Mouse (Mus musculus): ENCODE data around the gene Gm37240. TPM values are rescaled to one million over a fixed set of nuclear protein-coding genes. Genes with fewer than 3 reads are reported as not detected.

The Gm37240 gene
- polyA plus RNA-seq, 1 experiment, result 1.9 TPM

DNA sequence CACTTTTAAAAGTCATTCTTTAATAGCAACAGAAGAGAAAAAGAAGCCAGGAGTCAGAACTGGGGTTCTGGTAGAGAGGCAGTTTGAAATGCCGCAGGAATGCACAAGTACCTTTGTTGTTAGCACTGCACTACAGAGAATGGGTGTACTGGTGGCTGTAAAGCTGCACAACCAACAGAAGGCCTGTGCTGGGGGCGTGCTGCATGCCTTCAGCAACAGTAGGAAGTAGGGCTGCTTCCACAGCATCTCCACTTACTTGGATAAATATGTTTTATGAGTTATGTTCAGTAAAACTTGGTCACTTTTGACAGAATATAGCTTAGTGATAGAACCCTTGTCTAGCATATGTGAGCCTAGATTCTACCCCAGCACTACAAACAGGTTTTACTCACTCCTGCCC lies 279.6 kb downstream of the Gm37240 start:
- TF ChIP-seq POLR2A (IDR thresholded peaks at IDR 0.05; ENCODE audit: low read depth, low read length) (no peak), CTCF (IDR thresholded peaks at IDR 0.05; ENCODE audit: borderline replicate concordance, insufficient read depth, low read length) (no peak)

DNA sequence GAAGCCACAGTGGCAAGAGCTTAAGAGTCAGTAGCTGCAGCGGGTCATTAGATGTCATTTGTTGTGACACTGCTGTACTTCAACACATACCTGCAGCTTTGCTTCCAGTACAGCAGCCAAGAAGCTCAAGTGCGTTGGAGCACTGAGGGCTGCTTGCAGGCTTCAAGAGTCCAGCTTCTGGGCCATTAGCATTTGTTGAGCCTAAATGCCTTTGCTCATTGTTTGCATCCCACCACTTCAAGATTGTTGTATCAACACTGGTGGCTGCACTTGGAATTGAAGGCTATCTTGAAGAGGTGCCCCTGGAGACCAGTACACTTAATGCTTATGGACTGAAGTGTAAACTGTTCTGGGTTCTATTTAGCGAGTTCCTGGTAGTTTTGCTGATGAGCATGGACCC lies 280.4 kb downstream of the Gm37240 start:
- Histone ChIP-seq H3K27ac (ENCODE audit: insufficient read depth, low read length) (no peak overlapping the region), H3K4me1 (ENCODE audit: control insufficient read depth, insufficient read depth, low read length) (no peaks in the 10 kb centered on the region), H3K4me3 (ENCODE audit: insufficient read depth, low read length) (no peak overlapping the region)
- no peak for TF ChIP-seq CTCF (IDR thresholded peaks at IDR 0.05; ENCODE audit: borderline replicate concordance, insufficient read depth, low read length)
- TF ChIP-seq POLR2A (IDR thresholded peaks at IDR 0.05; ENCODE audit: low read depth, low read length), result no peak

More for the DNA sequence above, 279.6 kb downstream of the Gm37240 start:
- Histone ChIP-seq H3K27ac (ENCODE audit: insufficient read depth, low read length) (no peak overlapping the region), H3K4me3 (ENCODE audit: insufficient read depth, low read length) (no peak overlapping the region), H3K4me1 (ENCODE audit: control insufficient read depth, insufficient read depth, low read length) (no peaks in the 10 kb centered on the region)

DNA sequence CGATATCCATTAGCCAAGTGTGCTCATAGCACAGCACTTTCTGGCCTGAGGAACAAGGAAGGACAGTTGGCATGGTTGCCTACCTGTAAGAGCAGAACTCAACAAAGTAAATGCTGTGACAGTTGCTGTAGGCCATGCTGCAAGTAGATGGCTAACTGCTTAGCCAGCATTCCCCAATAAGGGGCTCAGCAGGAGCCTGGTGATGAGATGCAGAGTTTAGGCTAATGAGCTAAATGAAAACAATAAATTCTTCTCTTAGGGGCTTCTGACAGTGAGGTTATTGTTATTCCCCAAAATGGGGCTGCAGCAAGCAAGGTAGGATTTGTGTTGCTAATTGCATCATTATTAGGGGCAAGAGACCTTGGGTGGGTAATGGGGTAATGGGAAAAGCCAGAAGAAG lies 283.5 kb downstream of the Gm37240 start:
- no peak overlapping the region for H3K27ac ChIP-seq (ENCODE audit: insufficient read depth, low read length)
- no peak for TF ChIP-seq POLR2A (IDR thresholded peaks at IDR 0.05; ENCODE audit: low read depth, low read length)
- no peak for TF ChIP-seq CTCF (IDR thresholded peaks at IDR 0.05; ENCODE audit: borderline replicate concordance, insufficient read depth, low read length)
- H3K4me3 ChIP-seq (ENCODE audit: insufficient read depth, low read length), result no peak overlapping the region
- H3K4me1 ChIP-seq (ENCODE audit: control insufficient read depth, insufficient read depth, low read length), result no peaks in the 10 kb centered on the region

DNA sequence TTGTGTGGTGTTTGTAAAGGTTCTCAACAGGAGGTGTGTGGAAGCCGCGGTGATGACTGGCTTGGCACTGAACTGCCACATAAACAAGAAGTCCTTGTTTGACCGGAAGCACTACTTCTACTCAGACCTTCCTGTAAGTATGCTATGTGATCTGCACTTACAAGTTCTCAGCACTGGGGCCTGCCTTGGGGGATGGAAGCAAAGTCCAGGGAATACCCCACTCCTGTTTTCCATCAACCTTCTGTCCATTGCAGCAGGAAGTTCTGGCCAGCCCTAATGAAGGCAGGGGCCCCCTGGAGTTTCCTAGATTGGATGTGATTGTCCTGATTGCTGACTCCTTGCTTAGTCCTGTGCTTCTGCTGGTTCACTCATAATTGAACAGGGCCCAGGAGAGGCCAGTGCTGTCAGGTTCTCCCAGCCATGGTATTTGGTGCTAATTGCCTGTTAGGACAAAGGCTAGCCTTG lies 285.4 kb downstream of the Gm37240 start:
- no peak for TF ChIP-seq CTCF (IDR thresholded peaks at IDR 0.05; ENCODE audit: borderline replicate concordance, insufficient read depth, low read length)
- no peak for TF ChIP-seq POLR2A (IDR thresholded peaks at IDR 0.05; ENCODE audit: low read depth, low read length)
- Histone ChIP-seq H3K27ac (ENCODE audit: insufficient read depth, low read length) (no peak overlapping the region), H3K4me1 (ENCODE audit: control insufficient read depth, insufficient read depth, low read length) (no peaks in the 10 kb centered on the region), H3K4me3 (ENCODE audit: insufficient read depth, low read length) (no peak overlapping the region)

DNA sequence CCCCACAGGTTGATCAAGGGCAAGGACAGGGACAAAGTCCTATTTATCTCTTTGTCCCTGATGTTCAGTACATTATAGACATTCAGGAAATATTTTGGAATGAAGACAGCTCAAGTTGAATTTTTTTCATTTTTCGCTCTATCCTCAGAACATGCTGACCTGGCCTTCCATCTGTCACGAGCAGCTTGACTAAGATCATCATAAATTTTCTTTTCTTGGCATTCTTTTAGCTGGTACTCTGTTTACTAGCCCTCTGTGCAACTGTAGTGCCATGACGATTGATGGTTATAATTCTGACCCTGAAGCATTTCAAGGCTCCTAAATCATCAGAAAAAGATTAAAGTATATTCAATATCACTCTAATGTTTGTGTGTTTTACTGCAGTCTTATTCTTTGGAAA lies 287.8 kb downstream of the Gm37240 start:
- no peak for TF ChIP-seq POLR2A (IDR thresholded peaks at IDR 0.05; ENCODE audit: low read depth, low read length)
- H3K27ac ChIP-seq (ENCODE audit: insufficient read depth, low read length), result no peak overlapping the region
- H3K4me1 ChIP-seq (ENCODE audit: control insufficient read depth, insufficient read depth, low read length), result no peaks in the 10 kb centered on the region
- H3K4me3 ChIP-seq (ENCODE audit: insufficient read depth, low read length), result no peak overlapping the region

DNA sequence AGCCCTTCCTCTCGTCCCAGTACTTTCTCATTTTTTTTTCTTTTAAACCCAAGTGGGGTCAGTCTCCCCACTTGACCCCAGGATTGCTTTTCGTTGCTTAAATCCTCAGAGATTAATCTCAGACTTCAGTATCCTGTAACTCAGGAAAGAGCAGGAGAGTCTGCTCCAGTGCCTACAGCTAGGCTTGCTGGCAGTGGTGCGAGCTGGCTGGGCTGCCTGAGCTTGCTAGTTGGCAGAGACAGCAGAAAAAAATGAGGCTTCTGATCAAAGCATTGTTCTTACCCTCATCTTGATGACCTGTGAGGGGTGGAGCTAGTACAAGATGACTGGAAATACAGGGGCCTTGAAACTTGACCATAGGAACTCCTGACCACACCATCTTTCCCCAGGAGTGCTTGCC lies 292.9 kb downstream of the Gm37240 start:
- TF ChIP-seq CTCF (IDR thresholded peaks at IDR 0.05; ENCODE audit: borderline replicate concordance, insufficient read depth, low read length) (no peak), POLR2A (IDR thresholded peaks at IDR 0.05; ENCODE audit: low read depth, low read length) (no peak)
- Histone ChIP-seq H3K4me1 (ENCODE audit: control insufficient read depth, insufficient read depth, low read length) (no peaks in the 10 kb centered on the region), H3K27ac (ENCODE audit: insufficient read depth, low read length) (no peak overlapping the region), H3K4me3 (ENCODE audit: insufficient read depth, low read length) (no peak overlapping the region)

DNA sequence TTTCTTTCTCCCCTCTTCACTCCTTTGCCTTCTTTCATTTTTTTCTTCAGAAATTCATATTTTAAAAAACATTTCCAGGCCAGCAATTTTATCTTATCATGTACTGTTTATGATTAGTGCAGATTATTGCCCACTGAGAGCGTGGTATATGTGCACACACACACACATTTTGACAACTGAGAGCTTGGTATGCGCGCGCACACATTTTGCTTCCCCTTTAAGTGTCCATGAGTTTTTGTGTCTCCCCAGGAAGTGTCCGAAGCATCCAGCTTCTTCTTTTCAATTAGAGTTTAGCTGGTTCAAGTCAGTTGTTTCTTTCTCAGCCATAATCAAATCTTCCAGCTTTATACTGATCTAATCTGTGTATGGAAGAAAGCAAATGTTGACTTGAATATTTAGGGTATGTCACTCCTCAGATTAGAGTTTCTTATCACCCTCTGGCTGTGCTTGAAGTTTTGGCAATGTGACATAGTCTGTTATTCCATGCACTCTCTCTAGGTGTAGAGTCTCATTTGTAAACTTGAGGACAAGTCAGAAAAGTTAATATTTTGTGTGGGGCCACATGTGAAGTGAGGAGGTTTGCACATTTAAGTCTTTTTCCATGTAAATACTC lies 294.6 kb downstream of the Gm37240 start:
- TF ChIP-seq POLR2A (IDR thresholded peaks at IDR 0.05; ENCODE audit: low read depth, low read length) (no peak), CTCF (IDR thresholded peaks at IDR 0.05; ENCODE audit: borderline replicate concordance, insufficient read depth, low read length) (no peak)
- Histone ChIP-seq H3K4me1 (ENCODE audit: control insufficient read depth, insufficient read depth, low read length) (peaks cover 2% of the 10 kb centered on the region; the same call in 1 of the 2 replicates), H3K4me3 (ENCODE audit: insufficient read depth, low read length) (no peak overlapping the region)

DNA sequence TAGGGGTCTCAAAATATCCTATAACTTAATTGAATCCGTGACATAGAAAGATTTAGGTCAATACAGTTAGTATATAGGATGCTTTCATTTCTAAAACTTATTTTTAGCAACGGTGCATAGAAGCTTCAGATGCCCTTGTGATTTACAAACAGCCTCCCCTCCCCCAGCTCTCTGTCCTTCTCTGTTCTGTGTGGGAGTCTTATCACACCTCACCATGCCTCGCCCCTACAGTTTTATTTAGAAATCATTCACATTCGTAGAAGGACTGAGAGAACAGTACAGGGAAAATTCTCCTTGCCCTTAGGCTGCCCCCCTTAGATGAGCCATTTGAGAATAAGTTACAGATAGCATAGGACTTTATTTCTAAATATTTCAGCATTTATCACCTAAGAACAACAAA lies 295.3 kb downstream of the Gm37240 start:
- peaks cover 2% of the 10 kb centered on the region; the same call in 1 of the 2 replicates for H3K4me1 ChIP-seq (ENCODE audit: control insufficient read depth, insufficient read depth, low read length)
- no peak overlapping the region for H3K4me3 ChIP-seq (ENCODE audit: insufficient read depth, low read length)
- TF ChIP-seq POLR2A (IDR thresholded peaks at IDR 0.05; ENCODE audit: low read depth, low read length) (no peak), CTCF (IDR thresholded peaks at IDR 0.05; ENCODE audit: borderline replicate concordance, insufficient read depth, low read length) (no peak)
- no peak overlapping the region for H3K27ac ChIP-seq (ENCODE audit: insufficient read depth, low read length)

More for the DNA sequence above, 294.6 kb downstream of the Gm37240 start:
- H3K27ac ChIP-seq (ENCODE audit: insufficient read depth, low read length), result no peak overlapping the region

DNA sequence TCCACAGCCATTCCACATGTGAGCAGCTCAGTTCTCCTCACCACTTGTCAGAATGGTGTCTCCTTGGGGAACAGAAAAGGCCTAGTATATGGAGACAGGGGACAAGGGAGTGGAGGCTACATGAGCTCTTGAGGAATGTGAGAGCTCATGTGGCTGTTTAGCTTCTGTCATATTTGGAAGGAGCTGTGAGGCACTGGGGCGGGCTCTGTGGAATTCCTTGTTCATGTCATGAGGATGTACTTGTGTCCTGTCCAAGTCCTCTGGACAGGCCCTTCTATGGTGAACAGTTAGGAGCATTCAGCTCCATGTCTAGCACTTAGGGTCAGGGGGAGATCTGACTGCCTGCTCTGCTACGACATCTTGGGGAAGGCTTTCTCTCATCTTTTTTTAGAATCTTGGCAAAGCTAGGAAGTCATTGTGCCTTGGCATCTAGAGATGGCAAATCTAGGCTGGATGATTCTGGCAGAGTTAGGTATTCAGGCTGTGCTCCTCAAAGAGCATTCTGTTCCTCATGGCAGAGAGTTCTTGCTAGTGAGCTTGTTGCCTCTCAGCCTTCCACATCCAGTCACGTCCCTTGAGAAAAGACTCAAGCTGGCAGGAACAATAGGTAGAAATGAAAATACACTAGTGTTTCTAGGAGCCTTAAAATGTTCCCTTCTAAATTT lies 297.1 kb downstream of the Gm37240 start:
- H3K4me3 ChIP-seq (ENCODE audit: insufficient read depth, low read length), result no peak overlapping the region
- H3K4me1 ChIP-seq (ENCODE audit: control insufficient read depth, insufficient read depth, low read length), result peaks cover 2% of the 10 kb centered on the region; the same call in 1 of the 2 replicates
- TF ChIP-seq POLR2A (IDR thresholded peaks at IDR 0.05; ENCODE audit: low read depth, low read length) (no peak), CTCF (IDR thresholded peaks at IDR 0.05; ENCODE audit: borderline replicate concordance, insufficient read depth, low read length) (no peak)
- H3K27ac ChIP-seq (ENCODE audit: insufficient read depth, low read length), result no peak overlapping the region

DNA sequence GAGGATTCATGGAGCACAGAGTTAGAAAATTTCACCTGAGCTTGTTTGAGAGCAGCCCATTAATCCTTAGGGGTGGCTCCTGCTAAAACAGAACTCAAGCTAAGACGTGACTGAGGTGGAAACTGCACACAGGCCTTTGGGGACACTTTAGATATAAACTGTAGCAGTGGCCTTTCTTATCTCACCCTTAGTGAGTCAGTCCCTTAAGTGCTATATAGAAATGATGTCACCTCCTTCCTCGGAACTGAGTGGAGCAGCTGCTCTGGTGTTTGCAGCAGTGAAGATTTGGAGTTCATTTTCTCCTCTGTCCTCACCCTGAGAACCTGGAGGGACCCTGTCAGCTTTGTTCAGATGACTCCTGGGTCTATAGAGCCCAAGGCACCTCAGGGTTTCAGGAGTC lies 298.6 kb downstream of the Gm37240 start:
- H3K27ac ChIP-seq (ENCODE audit: insufficient read depth, low read length), result no peak overlapping the region
- TF ChIP-seq POLR2A (IDR thresholded peaks at IDR 0.05; ENCODE audit: low read depth, low read length) (no peak), CTCF (IDR thresholded peaks at IDR 0.05; ENCODE audit: borderline replicate concordance, insufficient read depth, low read length) (no peak)
- peaks cover 2% of the 10 kb centered on the region; the same call in 1 of the 2 replicates for H3K4me1 ChIP-seq (ENCODE audit: control insufficient read depth, insufficient read depth, low read length)
- no peak overlapping the region for H3K4me3 ChIP-seq (ENCODE audit: insufficient read depth, low read length)
